Mouse (Mus musculus): ENCODE results near the gene Got2.

- no peak for TF ChIP-seq POLR2A (IDR thresholded peaks at IDR 0.05; ENCODE audit: low read depth, low read length)
- TF ChIP-seq CTCF (conservative IDR thresholded peaks at IDR 0.05; ENCODE audit: insufficient read depth, insufficient read length, low read depth, low read length), result no peak
These were observed 44.4 kb downstream of the Got2 start for GRCm38 (mm10) chr8:95843968-95844367.
